17 mouse cellular contexts compared by ENCODE assay signal in the genomic region with DNA sequence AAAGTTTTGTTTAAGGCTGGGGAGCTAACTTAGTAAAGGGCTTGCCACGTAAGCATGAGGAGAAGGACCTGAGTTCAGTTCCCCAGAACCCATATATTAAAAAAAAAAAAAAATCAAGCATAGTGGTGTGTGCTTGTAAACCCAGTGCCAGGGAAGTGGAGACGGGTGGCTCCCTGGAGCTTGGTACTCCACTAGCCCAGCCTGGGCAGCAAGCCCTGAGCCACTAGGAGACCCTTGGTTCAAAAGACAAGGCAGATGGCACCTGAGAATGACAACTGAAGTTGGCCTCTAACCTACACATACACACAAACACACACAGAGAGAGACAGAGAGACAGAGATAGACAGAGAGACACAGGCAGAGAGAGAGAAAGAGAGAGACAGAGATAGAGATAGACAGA.
"Had no signal": no experiment of that assay in that cellular context is flagged by ENCODE, and none has a peak within 500 bp of the region (broad histone marks: within the 10 kb centered on the region; RNA-seq: fewer than 3 reads in every experiment).

No protein-coding gene starts in this region.

- H3K27me3 ChIP-seq: midbrain, embryonic 12.5 days; neural tube, embryonic 13.5 days; neural tube, embryonic 15.5 days had no signal

- H3K27ac ChIP-seq: midbrain, embryonic 10.5 days; midbrain, embryonic 12.5 days; neural tube, embryonic 13.5 days; neural tube, embryonic 15.5 days had no signal

- DNase-seq: lung, embryonic 14.5 days; lung, postnatal 10 days; lung, postnatal 4 days; midbrain, embryonic 14.5 days; retina, postnatal 1 day; right cerebral cortex, adult 18-20 months; right cerebral cortex, postnatal 25 days; right cerebral cortex, postnatal 4 days; spleen, adult 18-20 months; thymus, adult 18-20 months; thymus, postnatal 14 days; thymus, postnatal 36 days had no signal

- H3K4me3 ChIP-seq: midbrain, embryonic 10.5 days; midbrain, embryonic 12.5 days; myocyte; neural tube, embryonic 13.5 days; neural tube, embryonic 15.5 days had no signal

- H3K9ac ChIP-seq: lung, embryonic 14.5 days; midbrain, embryonic 12.5 days; neural tube, embryonic 13.5 days; neural tube, embryonic 15.5 days had no signal

- H3K4me2 ChIP-seq: lung, embryonic 14.5 days; midbrain, embryonic 12.5 days; neural tube, embryonic 13.5 days; neural tube, embryonic 15.5 days had no signal

- H3K9me3 ChIP-seq: midbrain, embryonic 10.5 days; midbrain, embryonic 12.5 days; neural tube, embryonic 13.5 days; neural tube, embryonic 15.5 days had no signal

- H3K36me3 ChIP-seq: midbrain, embryonic 10.5 days; midbrain, embryonic 12.5 days; neural tube, embryonic 13.5 days; neural tube, embryonic 15.5 days had no signal
